Mouse (Mus musculus) neural tube, embryonic 12.5 days (tissue): ENCODE results near the gene Taar2. TPM values are rescaled to one million over a fixed set of nuclear protein-coding genes. Genes with fewer than 3 reads are reported as not detected.

Experiments
- ATAC-seq: fragments of 200-750 bp; cut with Nextera tagmentation; 2 replicates; pipeline ENCODE4 v1.8.0; 2017; ENCODE audit warnings: low read depth, mild to moderate bottlenecking, moderate TSS enrichment, moderate library complexity; ENCODE audit not compliant: low FRiP score
- H3K27ac ChIP-seq: fragments of 300-500 bp; sonication (generic); 2 replicates; pipeline ENCODE4 v1.5.1; 2016
- H3K27me3 ChIP-seq: fragments of 300-500 bp; sonication (generic); replicated peaks from 2 replicates; pipeline ENCODE4 v1.6.1; 2016; ENCODE audit warnings: mild to moderate bottlenecking
- H3K36me3 ChIP-seq: fragments of 300-500 bp; sonication (generic); 2 replicates; pipeline ENCODE4 v1.6.1; 2016; ENCODE audit warnings: mild to moderate bottlenecking
- H3K4me1 ChIP-seq: fragments of 300-500 bp; sonication (generic); 2 replicates; pipeline ENCODE4 v1.6.1; 2016
- H3K4me2 ChIP-seq: fragments of 300-500 bp; sonication (generic); replicated peaks from 2 replicates; pipeline ENCODE4 v1.6.1; 2016; ENCODE audit warnings: mild to moderate bottlenecking
- H3K4me3 ChIP-seq: fragments of 300-500 bp; sonication (generic); 2 replicates; pipeline ENCODE4 v1.5.1; 2016
- H3K9ac ChIP-seq: fragments of 300-500 bp; sonication (generic); 2 replicates; pipeline ENCODE4 v1.6.1; 2016; ENCODE audit warnings: mild to moderate bottlenecking
- H3K9me3 ChIP-seq: fragments of 300-500 bp; sonication (generic); 2 replicates; pipeline ENCODE4 v1.6.1; 2016; ENCODE audit warnings: mild to moderate bottlenecking
- WGBS: fragments of 180-500 bp; shearing (Covaris S2); methylation state at CpG from one replicate; pipeline ENCODE4 v1.1.7; 2016; 5-methylcytosine and 5-hydroxymethylcytosine counted together
- polyA plus RNA-seq: library from polyadenylated mRNA; unstranded; fragments of >200 nt; fragmentation: Nextera tagmentation; extraction: Ambion mirVana; gene quantifications from 2 replicates; pipeline ENCODE4 v1.2.1, GENCODE M21; 2016

The Taar2 gene
- polyA plus RNA-seq, 1 experiment from 2014 or later, result not detected

DNA sequence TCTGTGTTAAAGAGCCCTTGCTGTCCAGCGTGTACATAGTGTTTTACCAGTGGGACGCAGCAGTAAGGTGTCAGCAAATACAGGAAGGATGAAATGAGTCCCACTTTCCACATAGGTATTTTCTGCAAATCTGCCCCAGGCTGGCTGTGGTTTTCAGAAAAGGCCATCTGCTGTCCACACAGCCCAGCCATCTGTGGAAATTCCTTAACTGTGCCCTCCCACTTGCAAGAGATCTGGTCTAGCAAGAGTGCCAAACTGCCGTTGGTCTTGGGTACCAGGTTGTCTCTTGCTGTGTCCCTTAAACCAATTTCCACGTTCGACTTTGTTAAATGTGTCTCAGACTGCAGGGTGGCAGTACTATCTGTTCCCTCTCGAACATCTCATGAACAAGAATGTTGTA is 13.3 kb downstream of the Taar2 start:
- 87% methylated on average over 6 of the region's 6 CpGs for WGBS
- no peak overlapping the region for H3K9ac ChIP-seq
- no peaks in the 10 kb centered on the region for H3K27me3 ChIP-seq
- no peak overlapping the region for H3K27ac ChIP-seq
- no peak for ATAC-seq
- no peaks in the 10 kb centered on the region for H3K4me1 ChIP-seq
- no peak overlapping the region for H3K4me3 ChIP-seq
- no peak overlapping the region for H3K4me2 ChIP-seq
- H3K9me3 ChIP-seq, result no peaks in the 10 kb centered on the region
- H3K36me3 ChIP-seq, result no peaks in the 10 kb centered on the region

GRCm38 (mm10) chr10:23959071-23959470 is 20.7 kb downstream of the Taar2 start:
- H3K9ac ChIP-seq, result no peak overlapping the region
- no peak overlapping the region for H3K27ac ChIP-seq
- no peaks in the 10 kb centered on the region for H3K4me1 ChIP-seq
- H3K27me3 ChIP-seq, result no peaks in the 10 kb centered on the region
- no peak for ATAC-seq
- WGBS, result 64% methylated on average over 3 of the region's 3 CpGs
- no peaks in the 10 kb centered on the region for H3K36me3 ChIP-seq
- no peak overlapping the region for H3K4me3 ChIP-seq
- no peak overlapping the region for H3K4me2 ChIP-seq
- no peaks in the 10 kb centered on the region for H3K9me3 ChIP-seq

DNA sequence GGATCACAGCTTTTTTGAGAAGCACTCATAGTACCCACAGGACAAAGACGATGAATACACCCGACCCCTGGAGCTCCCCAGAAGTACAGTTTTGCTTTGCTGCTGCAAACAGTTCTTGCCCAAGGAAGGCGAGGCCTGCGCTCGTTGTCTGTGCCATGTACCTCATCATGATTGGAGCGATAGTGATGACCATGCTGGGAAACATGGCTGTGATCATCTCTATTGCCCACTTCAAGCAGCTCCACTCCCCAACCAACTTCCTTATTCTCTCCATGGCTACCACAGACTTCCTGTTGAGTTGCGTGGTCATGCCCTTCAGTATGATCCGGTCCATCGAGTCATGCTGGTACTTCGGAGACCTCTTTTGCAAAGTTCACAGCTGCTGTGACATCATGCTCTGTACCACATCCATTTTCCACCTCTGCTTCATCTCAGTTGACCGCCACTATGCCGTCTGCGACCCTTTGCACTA is 22.1 kb downstream of the Taar2 start, which contains the start of gene Taar4:
TSS of gene Taar4 (plus strand) at position 51 of the 472 bp plus-strand sequence.
- H3K27ac ChIP-seq, result no peak within 1 kb of the TSS
- H3K9me3 ChIP-seq, result no peaks in the 10 kb centered on the region
- H3K4me1 ChIP-seq, result no peaks in the 10 kb centered on the region
- H3K36me3 ChIP-seq, result no peaks in the 10 kb centered on the region
- no peak within 1 kb of the TSS for H3K4me3 ChIP-seq
- no peaks in the 10 kb centered on the region for H3K27me3 ChIP-seq
- H3K4me2 ChIP-seq, result no peak within 1 kb of the TSS
- 89% methylated on average over 13 of the region's 13 CpGs for WGBS
- ATAC-seq, result no peak
- no peak within 1 kb of the TSS for H3K9ac ChIP-seq

- Histone ChIP-seq H3K36me3 (no peaks in the 10 kb centered on the region), H3K4me3 (no peak overlapping the region), H3K9ac (no peak overlapping the region), H3K9me3 (no peaks in the 10 kb centered on the region), H3K4me2 (no peak overlapping the region), H3K27ac (no peak overlapping the region), H3K27me3 (no peaks in the 10 kb centered on the region), H3K4me1 (no peaks in the 10 kb centered on the region)
- WGBS, result 66% methylated on average over 3 of the region's 3 CpGs
- ATAC-seq, result no peak
These were observed 25.1 kb downstream of the Taar2 start for GRCm38 (mm10) chr10:23963444-23963843.

DNA sequence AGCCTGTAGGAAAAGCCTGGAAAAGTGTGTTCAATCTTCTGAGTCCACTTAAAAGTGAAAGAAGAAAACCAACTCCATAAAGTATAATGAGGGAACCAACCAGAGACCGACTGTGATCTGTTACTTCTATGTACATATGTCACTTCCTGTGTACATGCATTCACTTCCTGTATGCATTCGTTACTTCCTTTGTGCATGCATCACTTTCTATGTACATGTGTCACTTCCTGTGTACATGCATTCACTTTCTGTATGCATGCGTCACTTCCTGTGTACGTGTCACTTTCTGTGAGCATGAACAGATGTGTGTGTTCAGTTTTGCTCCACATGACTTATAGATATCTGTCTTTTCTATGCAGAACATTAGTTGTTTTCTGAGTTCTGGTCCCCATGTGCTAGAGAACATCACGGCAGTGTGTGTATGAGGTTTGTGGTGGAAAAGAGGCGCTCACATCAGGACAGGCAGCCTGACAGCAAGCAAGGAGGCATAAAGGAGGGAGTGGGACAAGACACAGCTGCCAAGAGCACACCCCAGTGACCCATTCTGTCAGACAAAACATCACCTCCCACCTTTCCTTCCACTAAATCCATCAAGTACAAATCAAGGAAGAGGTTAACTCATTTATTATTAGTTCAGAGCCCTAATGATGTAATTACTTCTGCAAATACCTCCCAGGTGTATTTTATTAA is 26.7 kb downstream of the Taar2 start:
- Histone ChIP-seq H3K36me3 (no peaks in the 10 kb centered on the region), H3K27ac (no peak overlapping the region), H3K4me1 (no peaks in the 10 kb centered on the region), H3K4me3 (no peak overlapping the region), H3K4me2 (no peak overlapping the region), H3K9me3 (no peaks in the 10 kb centered on the region), H3K9ac (no peak overlapping the region), H3K27me3 (no peaks in the 10 kb centered on the region)
- ATAC-seq, result no peak
- WGBS, result 94% methylated on average over 6 of the region's 6 CpGs

- H3K4me1 ChIP-seq, result no peaks in the 10 kb centered on the region
- no peak for ATAC-seq
- H3K4me3 ChIP-seq, result no peak within 1 kb of the TSS
- no peaks in the 10 kb centered on the region for H3K27me3 ChIP-seq
- no peaks in the 10 kb centered on the region for H3K9me3 ChIP-seq
- H3K36me3 ChIP-seq, result no peaks in the 10 kb centered on the region
- H3K4me2 ChIP-seq, result no peak within 1 kb of the TSS
- H3K27ac ChIP-seq, result no peak within 1 kb of the TSS
- 92% methylated on average over 11 of the region's 11 CpGs for WGBS
- H3K9ac ChIP-seq, result no peak within 1 kb of the TSS
These were observed 32.3 kb downstream of the Taar2 start, which contains the start of gene Taar5 for GRCm38 (mm10) chr10:23970656-23971165. Gene Taar5 (plus strand): TSS chr10:23970706.

DNA sequence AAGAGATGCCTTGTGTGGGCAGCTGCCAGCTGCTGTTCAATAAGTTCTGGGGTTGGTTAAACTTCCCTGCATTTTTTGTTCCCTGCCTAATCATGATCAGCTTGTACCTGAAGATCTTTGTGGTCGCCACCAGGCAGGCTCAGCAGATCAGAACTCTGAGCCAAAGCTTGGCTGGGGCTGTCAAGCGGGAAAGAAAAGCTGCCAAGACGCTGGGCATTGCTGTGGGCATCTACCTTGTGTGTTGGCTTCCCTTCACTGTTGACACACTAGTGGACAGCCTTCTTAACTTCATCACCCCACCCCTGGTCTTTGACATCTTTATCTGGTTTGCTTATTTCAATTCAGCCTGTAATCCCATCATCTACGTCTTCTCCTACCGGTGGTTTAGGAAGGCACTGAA is 32.9 kb downstream of the Taar2 start:
- H3K9me3 ChIP-seq, result no peaks in the 10 kb centered on the region
- WGBS, result 88% methylated on average over 5 of the region's 5 CpGs
- no peak overlapping the region for H3K4me3 ChIP-seq
- no peaks in the 10 kb centered on the region for H3K27me3 ChIP-seq
- no peaks in the 10 kb centered on the region for H3K4me1 ChIP-seq
- H3K27ac ChIP-seq, result no peak overlapping the region
- ATAC-seq, result no peak
- no peak overlapping the region for H3K4me2 ChIP-seq
- no peak overlapping the region for H3K9ac ChIP-seq
- H3K36me3 ChIP-seq, result no peaks in the 10 kb centered on the region

DNA sequence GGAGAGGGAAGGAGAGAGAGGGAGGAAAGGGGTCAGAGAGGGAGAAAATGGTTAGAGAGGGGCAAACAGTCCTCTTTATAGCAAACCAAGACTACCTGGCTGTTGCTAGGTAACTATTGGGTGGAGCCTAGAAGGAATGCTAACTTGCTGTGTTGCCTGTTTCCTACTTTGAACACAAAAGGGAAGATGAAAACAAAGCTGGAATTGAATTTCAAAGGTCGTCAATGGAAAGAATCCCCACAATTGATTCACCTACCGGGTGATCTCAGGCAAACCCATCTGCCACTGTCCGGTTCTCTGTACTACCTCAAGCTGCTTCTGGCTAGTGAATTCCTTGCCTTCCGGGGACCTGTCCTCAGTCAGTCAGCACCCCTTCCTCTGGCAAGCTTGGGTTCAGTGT is 39.6 kb downstream of the Taar2 start:
- H3K4me1 ChIP-seq, result no peaks in the 10 kb centered on the region
- H3K4me3 ChIP-seq, result no peak overlapping the region
- no peak overlapping the region for H3K4me2 ChIP-seq
- ATAC-seq, result no peak
- WGBS, result 44% methylated on average over 4 of the region's 4 CpGs
- no peaks in the 10 kb centered on the region for H3K36me3 ChIP-seq
- no peaks in the 10 kb centered on the region for H3K9me3 ChIP-seq
- H3K27ac ChIP-seq, result no peak overlapping the region
- no peak overlapping the region for H3K9ac ChIP-seq
- no peaks in the 10 kb centered on the region for H3K27me3 ChIP-seq

- H3K9me3 ChIP-seq, result no peaks in the 10 kb centered on the region
- no peak overlapping the region for H3K9ac ChIP-seq
- H3K27ac ChIP-seq, result no peak overlapping the region
- WGBS, result 41% methylated on average over 16 of the region's 16 CpGs
- no peaks in the 10 kb centered on the region for H3K27me3 ChIP-seq
- H3K4me3 ChIP-seq, result no peak overlapping the region
- ATAC-seq, result peak; percentile 89
- no peaks in the 10 kb centered on the region for H3K4me1 ChIP-seq
- H3K36me3 ChIP-seq, result no peaks in the 10 kb centered on the region
- no peak overlapping the region for H3K4me2 ChIP-seq
These were observed 40.7 kb downstream of the Taar2 start for GRCm38 (mm10) chr10:23978901-23979705.

GRCm38 (mm10) chr10:23985546-23985945 is 47.2 kb downstream of the Taar2 start, which contains the start of gene Taar6:
Gene Taar6 (minus strand): TSS chr10:23985646.
- H3K27me3 ChIP-seq, result no peaks in the 10 kb centered on the region
- H3K4me2 ChIP-seq, result no peak within 1 kb of the TSS
- H3K4me3 ChIP-seq, result no peak within 1 kb of the TSS
- H3K4me1 ChIP-seq, result no peaks in the 10 kb centered on the region
- no peak within 1 kb of the TSS for H3K27ac ChIP-seq
- no peaks in the 10 kb centered on the region for H3K9me3 ChIP-seq
- no peaks in the 10 kb centered on the region for H3K36me3 ChIP-seq
- H3K9ac ChIP-seq, result no peak within 1 kb of the TSS
- WGBS, result 82% methylated on average over 8 of the region's 8 CpGs
- no peak for ATAC-seq

DNA sequence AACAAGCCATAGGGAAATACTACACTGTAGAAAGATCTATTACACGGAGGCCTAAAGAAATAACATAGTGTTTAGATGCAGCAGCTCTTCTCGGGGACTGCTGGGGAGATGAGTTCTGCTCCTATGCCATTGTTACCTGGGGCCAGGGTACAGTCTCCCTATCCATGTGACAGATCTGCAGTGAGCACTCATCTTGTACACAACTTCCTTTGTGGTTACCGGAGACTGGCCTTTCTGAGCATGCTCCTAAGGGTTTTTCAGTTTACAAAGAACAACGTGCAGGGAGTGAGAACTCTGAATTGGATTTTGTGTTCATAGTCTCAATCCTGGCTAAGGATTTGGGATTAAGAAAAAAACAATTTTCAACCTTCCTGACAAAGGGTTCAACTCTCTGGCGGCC is 48.0 kb downstream of the Taar2 start:
- no peak overlapping the region for H3K9ac ChIP-seq
- no peak for ATAC-seq
- H3K36me3 ChIP-seq, result no peaks in the 10 kb centered on the region
- 80% methylated on average over 5 of the region's 5 CpGs for WGBS
- H3K27me3 ChIP-seq, result no peaks in the 10 kb centered on the region
- no peaks in the 10 kb centered on the region for H3K9me3 ChIP-seq
- H3K4me2 ChIP-seq, result no peak overlapping the region
- H3K27ac ChIP-seq, result no peak overlapping the region
- H3K4me3 ChIP-seq, result no peak overlapping the region
- no peaks in the 10 kb centered on the region for H3K4me1 ChIP-seq
